Mouse (Mus musculus) heart, adult 2 months (tissue): ENCODE data around the gene Mapk9. TPM values are rescaled to one million over a fixed set of nuclear protein-coding genes. Genes with fewer than 3 reads are reported as not detected.

Source experiments
- DNase-seq, 2 experiments: peaks; one replicate each; pipeline ENCODE4 v3.0.0; 2021
- H3K27ac ChIP-seq: fragments of 200-600 bp; 2 replicates; pipeline ENCODE4 v1.8.1; 2022
- H3K27me3 ChIP-seq: fragments of 200-500 bp; 2 replicates; pipeline ENCODE4 v1.6.1; 2012; ENCODE audit warnings: mild to moderate bottlenecking, low read length, inconsistent platforms, mixed read lengths; ENCODE audit not compliant: control insufficient read depth, insufficient read depth
- H3K36me3 ChIP-seq: fragments of 200-500 bp; 2 replicates; pipeline ENCODE4 v1.6.1; 2012; ENCODE audit warnings: low read length, inconsistent platforms; ENCODE audit not compliant: control insufficient read depth, insufficient read depth
- H3K4me1 ChIP-seq: fragments of 200-500 bp; 2 replicates; pipeline ENCODE4 v1.6.1; 2011; ENCODE audit warnings: low read length; ENCODE audit not compliant: control insufficient read depth, insufficient read depth
- H3K4me3 ChIP-seq: fragments of 200-600 bp; 2 replicates; pipeline ENCODE4 v1.8.1; 2022
- H3K79me2 ChIP-seq: fragments of 200-500 bp; replicated peaks from 2 replicates; pipeline ENCODE4 v1.6.1; 2012; ENCODE audit warnings: mild to moderate bottlenecking, inconsistent platforms, low read length, moderate library complexity, mixed read lengths; ENCODE audit not compliant: control insufficient read depth, insufficient read depth
- H3K9ac ChIP-seq: fragments of 200-500 bp; 2 replicates; pipeline ENCODE4 v1.6.1; 2012; ENCODE audit warnings: low read depth, mild to moderate bottlenecking, control low read depth, inconsistent platforms, low read length, mixed read lengths
- CTCF ChIP-seq: fragments of 200-600 bp; IDR thresholded peaks from 2 replicates; pipeline ENCODE4 v1.8.1; 2022; ENCODE audit warnings: antibody characterized with exemption, mild to moderate bottlenecking, moderate library complexity
- EP300 ChIP-seq: fragments of 200-500 bp; IDR thresholded peaks from 2 replicates; pipeline ENCODE4 v1.6.1; 2011; ENCODE audit warnings: low read depth, low read length, control low read depth; ENCODE audit not compliant: insufficient read depth
- POLR2A ChIP-seq: fragments of 200-500 bp; IDR thresholded peaks from 2 replicates; pipeline ENCODE4 v1.6.1; 2011; ENCODE audit warnings: mild to moderate bottlenecking, low read depth, low read length, control low read depth; ENCODE audit not compliant: insufficient read depth
- WGBS: fragments of 180-500 bp; shearing (Covaris S2); methylation state at CpG from one replicate; pipeline ENCODE4 v1.1.7; 2018; 5-methylcytosine and 5-hydroxymethylcytosine counted together
- intact Hi-C: fragments of 180-260 bp; cut with DNase I; formaldehyde crosslinking; loops from one replicate; pipeline ENCODE4 v1.15.1; 2025
- polyA plus RNA-seq: library from polyadenylated mRNA; depleted of rRNA; stranded (reverse); fragments of >200 nt; gene quantifications from 2 replicates; pipeline ENCODE4 v1.2.3, GENCODE M21; 2012
- total RNA-seq, 2 experiments: library from RNA; stranded (reverse); gene quantifications; 2 replicates each; pipeline ENCODE4 v1.2.3; 2021

The Mapk9 gene
- total and polyA plus RNA-seq, 3 experiments, result 17.3 to 40.8 (median 39.3) TPM

- WGBS, result 86% methylated on average over 10 of the region's 10 CpGs
- no peaks in the 10 kb centered on the region for H3K79me2 ChIP-seq
- intact Hi-C loops, result loop anchor here (2.0 kb wide), 1 partner anchor 116 kb away; no protein-coding TSS in a partner anchor
- TF ChIP-seq EP300 (no peak), POLR2A (no peak), CTCF (no peak)
- peaks cover 5% of the 10 kb centered on the region for H3K4me1 ChIP-seq
- H3K36me3 ChIP-seq, result no peaks in the 10 kb centered on the region
- no peak overlapping the region for H3K4me3 ChIP-seq
- H3K27me3 ChIP-seq, result no peaks in the 10 kb centered on the region
- H3K9ac ChIP-seq, result no peak overlapping the region
- H3K27ac ChIP-seq, result no peak overlapping the region
- DNase-seq, result no peak
These were observed 2.2 kb upstream of the Mapk9 start for GRCm38 (mm10) chr11:49844311-49844710.

GRCm38 (mm10) chr11:49844969-49845368, 1.6 kb upstream of the Mapk9 start:
- Histone ChIP-seq H3K4me1 (peaks cover 5% of the 10 kb centered on the region), H3K27ac (no peak overlapping the region), H3K9ac (no peak overlapping the region), H3K79me2 (0 out of 2 replicates have a peak, but pooled peaks cover under 1% of the 10 kb centered on the region), H3K4me3 (no peak overlapping the region), H3K27me3 (no peaks in the 10 kb centered on the region), H3K36me3 (no peaks in the 10 kb centered on the region)
- 36% methylated on average over 3 of the region's 3 CpGs for WGBS
- intact Hi-C loops, result loop anchor here (2.0 to 5.0 kb wide), 2 partner anchors 116 to 133 kb away; partner anchors contain the start of gene Cnot6
- TF ChIP-seq CTCF, result peak; percentile 94
- TF ChIP-seq POLR2A, result no peak
- TF ChIP-seq EP300, result no peak
- peak; percentile 60 to 71 for DNase-seq

- peak overlapping the region; percentile 58 for H3K27ac ChIP-seq
These were observed 593 bp upstream of the Mapk9 start for GRCm38 (mm10) chr11:49845958-49846357.

GRCm38 (mm10) chr11:49847071-49847810, 690 bp downstream of the Mapk9 start:
- H3K27ac ChIP-seq, result peak overlapping the region; percentile 78
- H3K79me2 ChIP-seq, result peaks cover 4% of the 10 kb centered on the region
- intact Hi-C loops, result loop anchor here (2.0 to 5.0 kb wide), 2 partner anchors 135 to 194 kb away; partner anchors contain the start of gene Cnot6
- peak in 1 of 2 experiments; percentile 22 for DNase-seq
- H3K4me3 ChIP-seq, result peak overlapping the region; percentile 97
- H3K9ac ChIP-seq, result peak overlapping the region; percentile 97
- H3K27me3 ChIP-seq, result no peaks in the 10 kb centered on the region
- peaks cover 5% of the 10 kb centered on the region for H3K4me1 ChIP-seq
- TF ChIP-seq EP300 (no peak), CTCF (no peak), POLR2A (no peak)
- 6% methylated on average over 29 of the region's 29 CpGs for WGBS
- no peaks in the 10 kb centered on the region; the same call in 1 of the 2 replicates for H3K36me3 ChIP-seq

More at GRCm38 (mm10) chr11:49845958-49846357, 593 bp upstream of the Mapk9 start:
- DNase-seq, result no peak
- H3K27me3 ChIP-seq, result no peaks in the 10 kb centered on the region
- H3K79me2 ChIP-seq, result 0 out of 2 replicates have a peak, but pooled peaks cover 1% of the 10 kb centered on the region
- no peaks in the 10 kb centered on the region for H3K36me3 ChIP-seq
- peak overlapping the region; percentile 97 for H3K4me3 ChIP-seq
- TF ChIP-seq POLR2A (no peak), EP300 (no peak), CTCF (no peak)
- intact Hi-C loops, result loop anchor here (2.0 to 5.0 kb wide), 3 partner anchors 117 to 193 kb away; partner anchors contain the start of gene Cnot6
- peak overlapping the region; percentile 71 for H3K9ac ChIP-seq
- H3K4me1 ChIP-seq, result peaks cover 5% of the 10 kb centered on the region
- 36% methylated on average over 11 of the region's 11 CpGs for WGBS

DNA sequence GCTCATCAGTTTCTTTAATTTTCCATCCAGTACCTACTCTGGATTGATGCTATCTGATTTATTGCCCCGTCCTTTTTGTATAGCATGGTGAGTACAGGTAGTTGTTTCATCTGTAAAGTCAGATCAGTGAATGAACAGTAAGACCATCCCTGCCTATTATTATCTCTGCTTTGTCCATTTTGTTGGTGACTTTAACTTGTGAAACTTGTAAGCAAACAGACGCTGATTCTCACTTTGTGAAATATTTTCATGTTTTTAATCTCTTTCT, 1.2 kb downstream of the Mapk9 start:
- peak overlapping the region; percentile 78; the same call in 1 of the 2 replicates for H3K27ac ChIP-seq
- 50% methylated on average over 2 of the region's 2 CpGs for WGBS
- no peak for TF ChIP-seq EP300
- no peak for TF ChIP-seq POLR2A
- TF ChIP-seq CTCF, result no peak
- H3K4me1 ChIP-seq, result peaks cover 7% of the 10 kb centered on the region
- peaks cover 4% of the 10 kb centered on the region for H3K79me2 ChIP-seq
- no peaks in the 10 kb centered on the region for H3K27me3 ChIP-seq
- peak overlapping the region; percentile 97 for H3K9ac ChIP-seq
- DNase-seq, result no peak
- intact Hi-C loops, result loop anchor here (2.0 to 5.0 kb wide), 2 partner anchors 135 to 195 kb away; partner anchors contain the start of gene Cnot6
- peaks cover 2% of the 10 kb centered on the region; the same call in 1 of the 2 replicates for H3K36me3 ChIP-seq
- peak overlapping the region; percentile 97 for H3K4me3 ChIP-seq
